Mouse (Mus musculus) ES-E14 (cell line): ENCODE data around the gene Tcerg1l. TPM values are rescaled to one million over a fixed set of nuclear protein-coding genes. Genes with fewer than 3 reads are reported as not detected.

Experiments
- DNase-seq: peaks from one replicate; pipeline ENCODE4 v3.0.0-alpha.2; 2013; ENCODE audit warnings: low read depth, low spot score
- H3K27ac ChIP-seq: 2 replicates; pipeline ENCODE4 v1.5.1; 2012; ENCODE audit warnings: low read depth, mild to moderate bottlenecking, low read length, moderate library complexity, mixed read lengths; ENCODE audit not compliant: poor library complexity, insufficient read depth, severe bottlenecking
- H3K36me3 ChIP-seq: 2 replicates; pipeline ENCODE4 v1.6.1; 2012; ENCODE audit warnings: mild to moderate bottlenecking, low read length, moderate library complexity, mixed read lengths; ENCODE audit not compliant: control insufficient read depth, poor library complexity, insufficient read depth, severe bottlenecking
- H3K4me1 ChIP-seq, 2 experiments: fragments of 150-350 bp in 1 of 2; sonication (generic) in 1 of 2; 2 replicates each; pipeline ENCODE4 v1.6.1; 2012; ENCODE audit warnings: low read length in 2 of 2, mild to moderate bottlenecking in 1 of 2, mixed read lengths in 1 of 2; ENCODE audit not compliant: control insufficient read depth in 2 of 2, insufficient read depth in 2 of 2, poor library complexity in 1 of 2
- H3K4me3 ChIP-seq, 2 experiments: fragments of 150-350 bp in 1 of 2; sonication (generic) in 1 of 2; 2 replicates each; pipeline ENCODE4 v1.5.1; 2012; ENCODE audit warnings: low read length in 2 of 2, low read depth in 1 of 2, mild to moderate bottlenecking in 1 of 2, mixed read lengths in 1 of 2; ENCODE audit not compliant: insufficient read depth in 1 of 2, poor library complexity in 1 of 2, severe bottlenecking in 1 of 2
- H3K9ac ChIP-seq: 2 replicates; pipeline ENCODE4 v1.6.1; 2012; ENCODE audit warnings: low read depth, mild to moderate bottlenecking, low read length, mixed read lengths; ENCODE audit not compliant: poor library complexity, insufficient read depth, severe bottlenecking
- H3K9me3 ChIP-seq: fragments of 150-350 bp; sonication (generic); 2 replicates; pipeline ENCODE4 v1.6.1; 2012; ENCODE audit warnings: low read depth, mild to moderate bottlenecking, low read length; ENCODE audit not compliant: control insufficient read depth, insufficient read depth
- CHD2 ChIP-seq: IDR thresholded peaks from 2 replicates; pipeline ENCODE4 v1.6.1; 2014; ENCODE audit warnings: mild to moderate bottlenecking, low read depth, low read length, inconsistent platforms
- HCFC1 ChIP-seq: IDR thresholded peaks from 2 replicates; pipeline ENCODE4 v1.6.1; 2012; ENCODE audit warnings: low read length, inconsistent platforms, borderline replicate concordance; ENCODE audit not compliant: insufficient read depth
- MAFK ChIP-seq: IDR thresholded peaks from 2 replicates; pipeline ENCODE4 v1.6.1; 2014; ENCODE audit warnings: mild to moderate bottlenecking, low read depth, low read length, inconsistent platforms; ENCODE audit not compliant: insufficient read depth
- ZC3H11A ChIP-seq: IDR thresholded peaks from 2 replicates; pipeline ENCODE4 v1.6.1; 2012; ENCODE audit warnings: low read depth, mild to moderate bottlenecking, inconsistent platforms, low read length, borderline replicate concordance
- ZNF384 ChIP-seq: IDR thresholded peaks from 2 replicates; pipeline ENCODE4 v1.6.1; 2012; ENCODE audit warnings: low read depth, low read length, inconsistent platforms
- in situ Hi-C, 2 experiments: fragments of 600-800 bp; cut with MboI; formaldehyde crosslinking; loops; one replicate each; pipeline ENCODE4 v1.15.1; 2025; ENCODE audit warnings: low sequenced_read_pairs in 2 of 2, inconsistent platforms in 1 of 2; ENCODE audit not compliant: unreplicated experiment in 2 of 2
- total RNA-seq: library from RNA; depleted of rRNA; stranded (reverse); fragments of 300-350 nt; gene quantifications from 2 replicates; pipeline ENCODE4 v1.2.3, GENCODE M21; 2012

Gene Tcerg1l
- total RNA-seq, 1 experiment: 1.1 TPM

- Histone ChIP-seq H3K9me3 (no peaks in the 10 kb centered on the region), H3K9ac (no peak overlapping the region), H3K27ac (no peak overlapping the region), H3K4me3 (no peak overlapping the region), H3K36me3 (no peaks in the 10 kb centered on the region), H3K4me1 (no peaks in the 10 kb centered on the region)
- TF ChIP-seq CHD2 (no peak), ZC3H11A (no peak), ZNF384 (no peak), MAFK (no peak)
- DNase-seq: no peak
- in situ Hi-C loops: no loop called here
These were observed 8.5 kb downstream of the Tcerg1l start for GRCm38 (mm10) chr7:138389071-138389470.

GRCm38 (mm10) chr7:138379221-138379620 lies 18.3 kb downstream of the Tcerg1l start:
- Histone ChIP-seq H3K36me3 (no peaks in the 10 kb centered on the region), H3K9ac (no peak overlapping the region), H3K27ac (no peak overlapping the region), H3K4me1 (peaks cover 0 to 3% of the 10 kb centered on the region in 2 experiments; a peak in 1 of 4 replicates), H3K4me3 (no peak overlapping the region), H3K9me3 (no peaks in the 10 kb centered on the region)
- DNase-seq: no peak
- in situ Hi-C loops: no loop called here
- no peak for TF ChIP-seq ZC3H11A
- no peak for TF ChIP-seq HCFC1
- no peak for TF ChIP-seq CHD2
- no peak for TF ChIP-seq ZNF384
- no peak for TF ChIP-seq MAFK

GRCm38 (mm10) chr7:138378546-138378945 lies 19.0 kb downstream of the Tcerg1l start:
- in situ Hi-C loops: no loop called here
- no peak overlapping the region for H3K27ac ChIP-seq

GRCm38 (mm10) chr7:138375573-138375972 lies 22.0 kb downstream of the Tcerg1l start:
- no peak overlapping the region for H3K4me3 ChIP-seq
- H3K27ac ChIP-seq: no peak overlapping the region
- no peak overlapping the region for H3K9ac ChIP-seq
- TF ChIP-seq HCFC1 (no peak), MAFK (peak; percentile 81)
- no peaks in the 10 kb centered on the region for H3K36me3 ChIP-seq
- peaks cover 0 to 3% of the 10 kb centered on the region in 2 experiments; a peak in 1 of 4 replicates for H3K4me1 ChIP-seq
- no peak for DNase-seq
- H3K9me3 ChIP-seq: no peaks in the 10 kb centered on the region
- in situ Hi-C loops: no loop called here

More at GRCm38 (mm10) chr7:138378546-138378945, 19.0 kb downstream of the Tcerg1l start:
- no peaks in the 10 kb centered on the region for H3K9me3 ChIP-seq
- no peak overlapping the region for H3K4me3 ChIP-seq
- H3K4me1 ChIP-seq: peaks cover 0 to 3% of the 10 kb centered on the region in 2 experiments; a peak in 1 of 4 replicates
- no peak overlapping the region for H3K9ac ChIP-seq
- no peaks in the 10 kb centered on the region for H3K36me3 ChIP-seq
- TF ChIP-seq MAFK: no peak
- TF ChIP-seq HCFC1: no peak
- TF ChIP-seq CHD2: no peak
- TF ChIP-seq ZNF384: no peak
- no peak for TF ChIP-seq ZC3H11A
- DNase-seq: no peak

- no peaks in the 10 kb centered on the region for H3K9me3 ChIP-seq
- no peak for TF ChIP-seq CHD2
- TF ChIP-seq ZC3H11A: no peak
- TF ChIP-seq HCFC1: no peak
- no peak for TF ChIP-seq MAFK
- TF ChIP-seq ZNF384: no peak
- H3K9ac ChIP-seq: no peak overlapping the region
- no peak overlapping the region for H3K27ac ChIP-seq
- no peaks in the 10 kb centered on the region for H3K36me3 ChIP-seq
- peaks cover 0 to 3% of the 10 kb centered on the region in 2 experiments; a peak in 1 of 4 replicates for H3K4me1 ChIP-seq
- in situ Hi-C loops: no loop called here
- no peak for DNase-seq
- no peak overlapping the region for H3K4me3 ChIP-seq
These were observed 23.2 kb downstream of the Tcerg1l start for GRCm38 (mm10) chr7:138374376-138374775.
